Mouse (Mus musculus) 416B (cell line): Measurements from ENCODE around the gene Mgat5.
A peak's percentile ranks its signal among the peaks of the same experiment; 100 is the strongest.

Experiments used
- DNase-seq: peaks from one replicate; pipeline ENCODE4 v3.0.0; 2011; ENCODE audit warnings: low read depth

The Mgat5 gene

DNA sequence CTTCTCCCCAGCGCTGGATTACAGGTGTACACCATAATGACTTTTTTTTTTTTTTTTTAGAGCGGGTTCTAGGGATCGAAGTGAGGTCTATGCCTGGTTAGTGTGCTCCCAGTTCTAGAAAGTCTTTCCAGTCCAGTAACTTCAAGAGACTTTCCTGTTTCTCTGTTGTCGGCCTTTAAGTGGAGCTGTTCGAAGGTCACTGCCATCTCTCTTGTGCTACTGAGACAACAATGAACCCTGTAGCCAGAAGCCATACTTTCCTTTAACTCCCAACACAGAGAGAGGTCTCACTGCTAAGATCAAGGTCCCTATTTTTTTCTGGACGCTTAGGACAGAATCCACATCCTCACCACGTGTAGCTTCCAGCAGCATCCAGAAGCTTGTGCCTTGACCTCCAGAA, 13.4 kb downstream of the Mgat5 start:
- DNase-seq, result no peak

DNA sequence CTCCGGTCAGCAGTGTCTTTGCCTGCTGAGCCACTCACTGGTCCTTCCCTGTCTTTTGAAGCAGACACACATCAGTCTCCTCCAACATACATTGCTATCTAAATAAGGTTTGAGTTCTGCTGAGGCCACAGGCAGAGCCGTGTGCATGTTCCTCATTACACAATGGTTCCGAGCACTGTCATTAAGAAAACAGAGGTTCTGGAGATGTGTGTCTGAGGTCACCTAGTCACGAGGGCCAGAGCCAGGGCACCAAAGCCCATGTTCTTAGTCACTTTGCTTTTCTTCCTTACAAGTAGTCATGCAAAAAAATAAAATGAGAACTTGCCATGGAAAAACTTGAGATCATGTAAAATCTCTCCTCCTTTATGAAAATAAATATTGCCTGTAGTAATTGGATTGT, 14.3 kb downstream of the Mgat5 start:
- peak; percentile 74 for DNase-seq

DNA sequence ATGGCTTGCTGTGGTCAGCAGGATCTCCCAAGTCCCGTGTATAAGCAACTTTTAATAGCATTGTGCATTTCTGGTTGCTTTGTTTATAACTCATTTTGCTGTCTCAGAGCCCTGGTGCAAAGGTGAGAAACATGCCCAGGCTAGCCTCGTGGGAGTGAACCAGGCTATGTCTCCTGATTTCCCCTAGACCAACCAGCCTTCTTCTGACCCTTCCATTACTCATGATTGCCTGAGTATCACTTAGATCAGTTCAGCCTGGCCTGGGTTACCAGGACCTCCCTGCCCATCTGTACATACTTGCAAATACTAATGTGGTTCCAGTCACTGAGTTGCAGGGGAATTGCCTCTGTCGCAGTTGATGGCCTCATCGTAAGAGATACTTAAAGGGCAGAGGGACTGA, 14.8 kb downstream of the Mgat5 start:
- peak; percentile 85 for DNase-seq

DNA sequence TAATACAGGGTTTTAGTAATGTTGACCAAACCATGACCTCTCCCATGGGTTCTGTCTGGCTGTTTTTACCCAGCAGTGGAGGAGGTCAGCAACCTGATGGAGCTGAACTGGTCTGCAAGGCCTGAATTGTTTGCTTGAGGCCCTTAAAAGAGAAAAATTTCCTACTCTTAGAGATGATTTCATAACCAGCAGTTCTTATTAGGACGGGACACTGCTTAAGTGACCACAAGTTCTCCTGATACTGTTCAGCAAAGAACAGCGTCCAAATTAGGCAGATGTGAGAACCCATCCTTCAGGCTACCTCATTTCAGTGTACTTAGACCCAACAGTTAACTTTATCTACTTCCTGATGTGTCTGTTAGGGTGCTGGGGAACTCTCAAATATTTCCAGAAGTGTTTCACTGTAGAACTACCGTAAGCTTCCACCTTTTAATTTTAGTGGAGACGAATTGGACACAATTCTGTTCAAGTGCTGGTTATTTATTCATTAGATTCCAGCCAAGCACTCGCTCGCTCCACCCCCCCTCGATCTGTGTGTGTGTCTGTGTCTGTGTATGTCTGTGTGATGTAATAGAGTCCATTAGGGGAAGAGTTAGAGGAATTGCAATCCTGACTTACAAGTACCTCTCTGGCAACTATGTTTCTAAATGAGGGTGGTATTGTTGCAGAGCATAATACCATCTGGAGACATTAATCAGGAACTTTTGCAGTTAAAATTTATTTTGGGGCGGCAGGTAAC, 17.4 kb downstream of the Mgat5 start:
- peak; percentile 64 for DNase-seq

DNA sequence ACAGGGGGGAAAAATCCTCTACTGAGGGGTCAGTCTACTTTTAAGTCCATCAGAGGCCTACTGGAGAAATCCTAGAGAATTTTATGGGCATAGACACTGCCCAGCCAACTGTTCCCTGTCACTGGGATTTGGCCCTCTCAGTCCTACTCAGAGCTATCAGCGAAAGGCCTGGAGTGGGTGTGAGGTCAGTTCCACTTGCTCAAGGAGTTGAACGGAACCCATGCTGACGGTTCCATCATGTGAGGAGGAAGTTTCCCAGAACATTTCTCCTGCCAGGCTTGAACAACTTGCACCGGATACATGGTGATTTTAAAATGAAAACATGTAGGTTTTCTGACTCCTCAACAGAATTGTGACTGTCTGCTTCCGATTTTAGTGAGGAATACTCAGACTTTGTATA, 20.2 kb downstream of the Mgat5 start:
- DNase-seq, result no peak

DNA sequence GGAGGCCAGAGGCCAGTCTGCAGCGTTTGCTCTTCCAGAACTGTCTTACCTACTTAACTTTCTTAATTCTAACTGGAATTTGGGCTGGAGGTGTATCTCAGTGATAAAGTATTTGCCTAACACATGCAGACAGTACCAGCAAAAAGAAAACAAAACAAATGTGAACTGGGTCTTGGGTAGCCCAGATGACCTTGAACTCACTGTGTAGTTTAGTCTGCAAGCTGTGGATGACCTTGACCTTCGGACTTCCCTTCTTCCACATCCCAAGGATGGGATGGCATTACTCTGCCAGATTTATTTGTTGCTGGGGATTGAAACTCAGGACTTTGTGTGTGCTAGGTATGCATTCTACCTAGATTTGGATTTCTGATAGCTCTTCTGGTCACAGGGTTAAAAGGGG, 24.2 kb downstream of the Mgat5 start:
- no peak for DNase-seq

DNA sequence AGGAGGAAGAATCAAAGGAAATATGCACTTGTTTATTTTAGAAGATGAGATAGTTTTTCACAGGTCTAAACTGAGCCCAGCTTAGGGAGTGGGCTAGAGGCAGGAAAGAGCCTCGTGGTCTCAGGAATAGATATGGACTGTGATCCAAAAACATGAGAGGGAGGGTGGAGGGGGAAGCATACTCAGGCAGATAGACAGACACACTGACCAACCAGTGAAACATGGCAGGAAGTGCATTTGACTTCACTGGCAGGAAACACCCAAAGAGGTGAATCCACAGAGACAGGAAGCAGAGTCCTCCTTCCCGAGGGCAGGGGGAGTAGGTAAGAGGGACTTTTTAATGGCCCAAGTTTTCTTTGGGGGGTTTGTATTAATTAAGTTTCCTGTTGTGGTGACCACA, 25.7 kb downstream of the Mgat5 start:
- peak; percentile 81 for DNase-seq

DNA sequence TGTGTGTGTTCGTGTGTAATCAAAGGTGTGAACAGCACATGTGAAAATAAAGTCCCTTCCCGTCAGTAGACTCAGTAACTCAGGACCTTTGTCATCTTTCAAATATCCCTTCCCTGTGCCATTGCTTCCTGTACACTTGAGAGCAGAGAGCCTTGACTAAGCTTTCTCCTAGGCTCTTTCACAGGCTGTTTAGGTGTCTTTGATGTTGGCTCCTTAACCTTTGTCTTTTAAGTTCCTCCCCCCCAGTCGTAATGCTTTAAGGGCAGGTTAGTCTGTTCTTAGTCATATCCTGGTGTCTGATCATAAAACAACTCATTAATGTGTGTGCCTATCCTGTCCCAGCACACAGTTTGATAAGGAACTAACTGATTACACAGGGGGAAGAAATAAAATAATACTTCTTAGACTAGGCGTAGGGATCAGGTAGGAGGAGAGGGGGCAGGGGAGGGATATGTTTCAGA, 28.4 kb downstream of the Mgat5 start:
- DNase-seq, result peak; percentile 67

DNA sequence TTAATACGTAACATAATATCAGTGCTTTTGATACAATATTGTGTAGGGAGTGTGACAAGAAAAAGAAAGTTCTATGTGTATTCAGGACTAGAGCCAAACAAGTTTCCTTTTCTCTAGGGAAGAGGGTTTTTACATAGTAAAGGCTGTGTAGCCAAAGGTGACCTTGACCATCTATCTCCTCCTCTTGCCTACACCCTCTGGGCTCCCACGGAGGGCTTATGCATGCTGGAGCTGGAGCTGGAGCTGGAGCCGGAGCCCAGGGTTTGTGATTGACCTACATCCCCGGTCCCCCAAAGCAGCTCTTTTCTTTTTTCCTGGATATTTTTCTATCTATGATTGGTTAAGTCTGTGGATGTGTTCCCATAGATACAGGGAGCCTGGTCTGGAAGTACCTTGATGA, 30.3 kb downstream of the Mgat5 start:
- no peak for DNase-seq

DNA sequence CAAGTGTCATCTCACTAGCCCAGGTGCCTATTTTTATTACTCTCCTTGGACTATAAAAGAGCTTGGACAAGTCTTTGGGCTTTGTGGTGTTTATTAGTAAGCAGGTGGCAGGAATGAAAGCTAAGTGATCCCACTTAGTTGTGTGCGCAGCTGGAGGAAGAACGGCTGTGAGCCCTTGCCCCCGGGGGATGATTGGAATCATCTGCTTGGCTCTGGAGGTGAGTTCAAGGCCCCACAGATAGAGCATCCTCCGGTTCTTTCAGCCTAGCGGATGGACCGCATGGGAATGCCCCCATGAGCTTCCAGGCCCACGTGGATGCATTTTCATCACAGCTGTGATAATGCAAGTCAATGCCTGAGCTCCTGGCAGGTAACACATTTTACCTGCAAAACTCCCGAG, 31.6 kb downstream of the Mgat5 start:
- DNase-seq, result no peak

DNA sequence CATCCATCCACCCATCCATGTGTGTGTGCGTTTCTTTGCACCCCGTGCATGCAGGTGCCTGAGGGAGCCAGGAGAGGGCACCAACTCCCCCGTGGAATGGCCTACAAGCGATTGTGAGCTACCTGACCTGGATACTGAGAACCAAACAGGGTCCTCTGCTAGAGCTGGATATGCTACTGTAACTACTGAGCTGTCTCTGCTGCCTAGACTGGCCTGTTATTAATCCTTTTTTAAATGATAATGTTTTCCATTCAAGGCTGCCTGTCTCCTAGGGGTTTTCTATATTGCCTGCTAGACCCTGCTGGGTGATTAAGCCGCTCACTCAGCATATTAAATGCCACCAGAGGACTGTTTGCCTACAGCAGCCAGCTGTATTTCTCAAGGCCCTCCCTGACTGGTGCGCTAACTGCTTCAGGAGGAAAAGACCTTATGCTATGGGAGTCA, 34.1 kb downstream of the Mgat5 start:
- no peak for DNase-seq

DNA sequence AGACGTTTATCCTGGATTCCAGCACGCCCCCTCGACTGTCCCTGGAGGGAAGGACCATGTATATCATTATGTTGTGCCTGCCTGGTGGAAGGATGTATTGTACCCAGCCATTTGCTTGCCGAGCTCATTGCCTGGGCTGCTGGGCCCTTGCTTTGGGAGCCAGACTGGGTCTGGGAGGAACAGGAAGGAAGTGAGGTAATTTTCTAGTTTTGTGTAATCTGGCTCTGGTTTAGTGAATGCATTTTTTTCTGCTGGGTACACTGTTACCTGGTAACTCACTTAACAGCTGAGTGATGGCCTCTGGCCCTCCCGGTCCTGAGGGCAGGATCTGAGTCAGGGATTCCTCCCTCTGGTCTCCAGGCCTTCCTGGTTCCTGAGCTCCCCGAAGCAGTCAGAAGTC, 35.1 kb downstream of the Mgat5 start:
- DNase-seq, result peak; percentile 75

DNA sequence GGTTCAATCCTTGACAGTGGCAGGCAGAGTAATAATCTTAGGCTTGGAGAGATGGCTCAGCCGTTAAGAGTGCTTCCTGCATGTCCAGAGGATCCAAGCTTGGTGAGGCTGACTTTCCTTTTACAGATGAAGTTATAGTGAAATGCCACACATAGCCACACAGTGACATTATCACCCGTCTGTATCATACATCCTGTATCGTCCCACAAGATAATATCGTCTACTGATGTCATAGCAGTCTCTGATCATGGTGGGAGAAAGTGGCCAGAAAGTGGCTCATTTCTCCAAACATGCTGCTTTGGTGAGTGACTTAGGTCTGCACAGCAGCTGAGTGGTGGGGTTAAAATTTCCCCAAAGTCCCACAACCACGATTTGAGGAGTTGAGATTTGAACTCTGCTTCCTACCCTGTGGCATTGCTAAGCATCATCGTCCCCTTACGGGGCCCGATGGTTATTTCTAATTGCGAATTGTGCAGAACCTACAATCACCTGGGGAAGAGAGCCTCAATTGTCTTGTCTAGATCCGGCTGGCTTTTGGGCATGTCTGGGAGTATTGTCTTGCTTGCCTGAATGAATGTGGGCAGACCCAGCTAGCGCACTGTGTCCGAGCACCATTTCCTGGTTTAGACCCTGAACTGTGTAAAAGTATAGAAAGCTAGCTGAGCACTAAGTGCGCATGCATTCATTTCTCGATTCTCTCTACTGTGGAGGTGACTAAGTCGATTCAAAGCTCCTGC, 37.5 kb downstream of the Mgat5 start:
- peak; percentile 76 for DNase-seq

DNA sequence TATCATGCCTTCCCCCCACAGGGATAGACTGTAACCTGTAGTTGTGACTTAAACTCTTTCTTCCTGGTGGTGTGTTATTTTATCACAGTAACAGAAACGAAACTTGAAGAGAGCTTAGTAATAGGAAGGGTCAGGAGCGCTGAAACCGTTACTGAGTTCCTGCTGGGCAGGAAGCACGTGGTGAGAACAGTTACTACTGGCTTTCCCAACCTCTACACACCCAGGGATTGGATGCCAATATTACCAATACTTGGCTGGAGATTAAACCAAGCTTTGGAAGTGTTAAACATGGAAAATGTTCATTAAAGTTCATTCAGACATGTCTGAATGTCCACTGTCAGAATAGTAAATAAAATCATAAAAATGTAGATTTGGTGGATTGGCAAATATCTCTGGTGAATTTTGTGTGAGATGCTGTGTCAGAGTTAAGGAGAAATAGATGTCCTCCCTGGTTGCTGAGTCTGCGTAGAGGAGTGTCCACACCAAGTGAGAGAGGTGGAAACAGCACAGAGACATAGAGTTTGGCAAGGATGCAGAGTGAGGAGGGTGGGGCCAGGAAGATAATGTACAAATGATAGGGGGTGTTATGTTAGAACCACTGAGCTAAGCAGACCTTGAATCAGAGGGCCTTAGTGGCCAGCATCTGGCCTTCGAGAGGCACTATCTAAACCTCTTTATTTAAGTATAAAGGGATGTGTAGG, 38.2 kb downstream of the Mgat5 start:
- peak; percentile 94 for DNase-seq

DNA sequence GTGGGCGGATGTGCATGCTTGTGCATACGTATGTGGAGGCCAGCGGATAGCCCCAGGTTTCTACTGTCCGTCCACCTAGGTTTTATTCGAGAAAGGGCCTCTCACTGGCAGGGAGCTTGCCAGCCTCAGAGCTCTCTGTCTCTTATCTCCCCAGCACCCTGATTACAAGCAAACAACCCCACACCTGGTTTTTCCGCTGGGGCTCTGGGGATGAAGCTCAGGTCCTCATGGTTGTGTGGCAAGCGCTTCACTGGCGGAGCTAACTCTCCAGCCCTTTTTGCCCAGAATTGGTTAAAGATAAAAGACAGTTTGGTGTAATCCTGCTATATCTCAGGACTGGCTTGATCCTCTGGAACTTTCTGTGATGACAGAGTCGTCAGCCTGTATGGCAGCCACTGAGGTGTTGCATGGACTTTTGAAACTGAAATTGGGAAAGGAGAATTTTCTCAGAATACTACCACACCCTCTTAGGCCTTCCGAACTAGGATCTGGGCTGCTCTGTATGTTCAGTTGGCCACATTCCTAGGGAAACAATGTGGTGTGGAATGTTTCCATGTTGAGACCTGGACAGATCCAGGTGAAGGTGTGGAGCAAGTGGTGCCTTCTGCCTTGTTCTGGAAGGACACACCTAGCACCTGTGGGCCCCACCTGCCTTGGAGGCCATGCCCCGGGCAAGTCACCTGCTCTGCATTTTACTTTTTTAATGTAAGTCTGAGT, 39.4 kb downstream of the Mgat5 start:
- no peak for DNase-seq

DNA sequence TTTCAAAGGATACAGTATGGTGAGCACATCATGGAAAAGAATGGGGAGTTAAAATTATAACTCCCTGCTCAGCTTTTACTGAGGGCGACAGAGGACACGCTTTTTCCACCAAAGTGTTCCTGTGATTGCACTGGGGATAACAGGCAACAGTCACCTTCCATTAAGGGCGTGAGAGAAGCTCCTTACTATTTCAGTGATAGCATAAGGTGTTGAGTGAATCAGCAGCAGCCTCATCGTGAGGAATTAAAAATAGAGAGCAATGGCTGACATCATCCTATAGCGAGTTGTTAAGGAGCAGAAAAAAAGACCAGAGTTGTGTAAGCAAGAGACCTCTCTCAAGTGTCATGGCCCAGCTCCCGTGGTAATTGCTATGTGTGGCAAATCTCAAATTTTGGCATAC, 41.3 kb downstream of the Mgat5 start:
- no peak for DNase-seq

DNA sequence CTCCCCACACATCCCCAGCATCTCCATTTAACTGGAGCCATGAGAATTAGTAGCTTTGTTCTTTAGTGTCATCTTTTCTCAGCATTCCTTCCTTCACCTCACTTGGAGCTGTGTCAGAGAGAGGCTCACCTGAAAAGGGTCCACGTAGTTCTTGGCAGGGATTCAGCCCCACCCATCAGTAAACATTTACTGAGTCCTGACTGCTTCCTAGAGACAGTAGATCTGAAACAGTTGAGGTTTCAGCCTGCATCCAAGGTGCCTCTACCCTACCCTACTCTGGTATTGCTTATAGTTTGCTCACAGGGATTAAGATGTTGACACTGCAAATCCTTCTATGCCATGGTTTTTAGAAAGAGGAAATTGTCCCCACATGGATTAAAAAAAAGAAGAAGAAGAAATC, 43.6 kb downstream of the Mgat5 start:
- no peak for DNase-seq

DNA sequence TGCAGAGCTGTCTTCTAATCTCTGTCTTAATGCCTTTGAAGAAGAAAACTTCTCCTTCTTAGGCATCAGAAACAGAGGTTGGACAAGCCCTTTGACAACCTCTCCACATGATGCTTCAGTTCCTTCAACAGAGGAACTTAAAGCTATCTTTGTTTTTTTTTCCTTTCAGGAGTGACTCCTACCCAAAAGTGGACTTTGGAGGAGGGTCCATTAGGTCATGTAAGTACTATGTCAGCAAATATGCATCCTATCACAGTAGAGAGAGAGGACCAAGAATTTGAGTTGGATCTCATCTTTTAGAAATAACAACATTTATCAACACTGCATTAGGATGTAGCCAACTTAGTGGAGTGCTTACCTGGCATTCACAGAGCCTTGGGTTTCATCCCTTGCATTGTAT, 44.8 kb downstream of the Mgat5 start:
- no peak for DNase-seq

DNA sequence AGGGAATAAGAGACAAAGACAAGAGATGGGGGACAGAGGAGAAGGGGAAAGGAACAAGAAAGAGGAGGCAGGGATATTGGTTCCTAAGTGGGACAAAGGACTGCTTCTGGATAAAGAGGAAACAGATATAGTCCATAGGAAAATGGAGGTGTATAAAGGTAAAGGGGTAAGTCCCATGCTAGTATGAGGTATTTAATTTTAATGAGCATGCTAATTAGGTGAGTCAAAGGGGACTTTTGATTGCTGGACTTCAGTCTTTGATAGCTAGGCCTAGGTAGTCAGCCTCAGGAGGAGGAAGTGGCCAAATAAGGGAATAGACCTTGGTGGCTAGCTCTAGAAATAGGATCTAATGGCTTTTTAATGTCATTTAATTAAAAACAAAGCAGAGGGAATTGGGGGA, 45.5 kb downstream of the Mgat5 start:
- DNase-seq, result no peak

DNA sequence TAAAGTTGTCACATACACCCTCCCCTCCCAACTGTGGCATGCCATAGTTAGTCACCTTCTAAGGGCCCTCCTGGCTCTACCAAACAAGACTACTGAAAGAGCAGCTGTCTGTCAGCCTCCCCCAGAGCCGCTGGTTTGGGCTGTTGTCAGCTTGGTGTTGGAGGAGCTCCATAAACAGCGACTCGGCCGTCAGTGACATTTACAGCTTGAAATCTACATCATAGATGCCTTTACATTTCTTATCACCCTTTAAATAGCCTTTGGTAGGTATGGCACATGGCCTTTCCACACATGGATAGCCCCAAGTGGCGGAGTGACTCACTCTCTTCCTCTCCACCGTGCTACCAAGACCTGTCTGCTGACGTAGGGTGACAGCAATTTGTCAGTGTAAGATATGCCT, 46.9 kb downstream of the Mgat5 start:
- DNase-seq, result peak; percentile 54

DNA sequence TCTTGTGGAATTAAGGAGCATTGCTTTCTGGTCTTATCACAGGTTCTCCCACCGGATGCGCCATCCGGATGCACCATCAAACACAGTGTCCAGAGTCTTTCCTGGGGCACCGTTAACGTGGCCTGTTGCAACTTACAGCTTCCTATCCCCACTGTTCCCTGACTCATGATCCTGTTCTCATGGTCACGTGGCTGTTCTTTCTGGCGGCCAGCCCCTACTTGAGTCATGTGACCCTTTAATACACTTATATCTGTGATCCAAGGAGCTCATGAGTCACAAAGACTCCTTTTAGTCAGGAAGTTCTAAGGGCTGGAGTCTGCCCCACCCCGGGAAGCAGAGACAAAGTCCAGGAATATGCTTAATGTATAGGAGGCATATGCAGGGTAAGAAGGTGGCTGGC, 52.2 kb downstream of the Mgat5 start:
- peak; percentile 87 for DNase-seq

DNA sequence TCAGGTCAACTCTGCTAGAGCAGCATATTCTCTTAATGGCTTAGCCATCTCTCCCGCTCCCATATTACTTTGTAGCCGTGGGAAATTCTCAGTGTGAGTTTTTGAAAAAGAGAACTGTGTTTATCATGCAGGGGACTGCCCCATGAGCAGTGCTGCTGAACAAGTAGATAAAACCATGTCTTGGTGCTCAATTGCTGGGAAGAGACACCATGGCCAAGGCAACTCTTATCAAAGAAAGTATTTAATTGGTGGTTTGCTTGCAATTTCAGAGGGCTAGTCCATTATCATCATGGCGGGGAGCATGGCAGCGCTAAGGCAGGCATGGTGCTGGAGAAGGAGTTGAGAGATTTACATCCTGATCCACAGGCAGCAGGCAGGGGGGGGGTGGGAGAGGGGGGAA, 54.9 kb downstream of the Mgat5 start:
- DNase-seq, result no peak
